Mouse (Mus musculus) brain, adult 2 months (tissue): Measurements from ENCODE around the gene Otop2.

Source experiments
- DNase-seq: peaks from one replicate; pipeline ENCODE4 v3.0.0; 2011; ENCODE audit warnings: low read depth, low spot score

The Otop2 gene

GRCm38 (mm10) chr11:115344967-115345366, 38.0 kb downstream of the Otop2 start:
- DNase-seq = peak; percentile 39

- no peak for DNase-seq
Observed at GRCm38 (mm10) chr11:115345515-115345914, 38.6 kb downstream of the Otop2 start.

GRCm38 (mm10) chr11:115348681-115349248, 41.8 kb downstream of the Otop2 start:
- DNase-seq = no peak

GRCm38 (mm10) chr11:115349976-115350375, 43.0 kb downstream of the Otop2 start:
- DNase-seq = no peak

- DNase-seq = no peak
Observed at GRCm38 (mm10) chr11:115353375-115353774, 46.4 kb downstream of the Otop2 start.

GRCm38 (mm10) chr11:115354183-115354582, 47.2 kb downstream of the Otop2 start:
- peak; percentile 86 for DNase-seq

- peak; percentile 94 for DNase-seq
Observed at GRCm38 (mm10) chr11:115358468-115358867, 51.5 kb downstream of the Otop2 start.

- DNase-seq = peak; percentile 57
Observed at GRCm38 (mm10) chr11:115359293-115359692, 52.3 kb downstream of the Otop2 start.

GRCm38 (mm10) chr11:115359726-115360125, 52.8 kb downstream of the Otop2 start:
- DNase-seq = no peak

GRCm38 (mm10) chr11:115364136-115364535, 57.2 kb downstream of the Otop2 start:
- no peak for DNase-seq

GRCm38 (mm10) chr11:115366039-115366705, 59.2 kb downstream of the Otop2 start:
- DNase-seq = no peak

GRCm38 (mm10) chr11:115366706-115367394, 59.9 kb downstream of the Otop2 start:
- peak; percentile 95 for DNase-seq

- DNase-seq = peak; percentile 95
Observed at GRCm38 (mm10) chr11:115367395-115367944, 60.5 kb downstream of the Otop2 start, which contains the start of gene Hid1. Gene Hid1, minus strand, starts transcription at chr11:115367756.

GRCm38 (mm10) chr11:115370368-115370767, 63.4 kb downstream of the Otop2 start:
- DNase-seq = no peak

- no peak for DNase-seq
Observed at GRCm38 (mm10) chr11:115371354-115371753, 64.4 kb downstream of the Otop2 start.

- DNase-seq = no peak
Observed at GRCm38 (mm10) chr11:115372015-115372414, 65.1 kb downstream of the Otop2 start.

- DNase-seq = no peak
Observed at GRCm38 (mm10) chr11:115372737-115373136, 65.8 kb downstream of the Otop2 start.

GRCm38 (mm10) chr11:115373805-115374694, 67.1 kb downstream of the Otop2 start:
- peak; percentile 95 for DNase-seq

GRCm38 (mm10) chr11:115374695-115375425, 67.9 kb downstream of the Otop2 start:
- DNase-seq = peak; percentile 79

- no peak for DNase-seq
Observed at GRCm38 (mm10) chr11:115376722-115377121, 69.8 kb downstream of the Otop2 start.

- DNase-seq = no peak
Observed at GRCm38 (mm10) chr11:115377254-115377653, 70.3 kb downstream of the Otop2 start.
